Mouse (Mus musculus): ENCODE data around the gene Gm9918.

Gene Gm9918

DNA sequence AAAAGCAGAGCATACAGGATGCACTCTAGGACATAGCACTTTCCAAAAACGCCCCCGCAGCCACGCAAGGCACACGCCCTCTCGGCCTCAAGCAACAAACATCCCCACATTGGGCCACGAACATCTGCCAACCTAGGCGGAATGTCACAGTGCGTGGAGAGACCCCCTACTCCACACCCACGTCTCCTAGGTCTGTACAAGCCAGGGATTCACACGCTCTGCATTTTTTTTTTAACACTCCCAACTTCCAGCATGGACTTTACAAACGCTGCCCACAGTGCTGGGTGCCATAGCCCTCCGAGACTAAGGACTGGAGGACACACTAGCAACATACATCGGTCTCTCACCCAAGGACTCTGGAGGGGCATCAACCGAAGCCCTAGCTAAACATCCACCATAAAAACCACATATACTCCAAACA lies 24.9 kb upstream of the Gm9918 start:
- in situ Hi-C loops (cut with MboI; ENCODE audit: low sequenced_read_pairs), result no loop called here

DNA sequence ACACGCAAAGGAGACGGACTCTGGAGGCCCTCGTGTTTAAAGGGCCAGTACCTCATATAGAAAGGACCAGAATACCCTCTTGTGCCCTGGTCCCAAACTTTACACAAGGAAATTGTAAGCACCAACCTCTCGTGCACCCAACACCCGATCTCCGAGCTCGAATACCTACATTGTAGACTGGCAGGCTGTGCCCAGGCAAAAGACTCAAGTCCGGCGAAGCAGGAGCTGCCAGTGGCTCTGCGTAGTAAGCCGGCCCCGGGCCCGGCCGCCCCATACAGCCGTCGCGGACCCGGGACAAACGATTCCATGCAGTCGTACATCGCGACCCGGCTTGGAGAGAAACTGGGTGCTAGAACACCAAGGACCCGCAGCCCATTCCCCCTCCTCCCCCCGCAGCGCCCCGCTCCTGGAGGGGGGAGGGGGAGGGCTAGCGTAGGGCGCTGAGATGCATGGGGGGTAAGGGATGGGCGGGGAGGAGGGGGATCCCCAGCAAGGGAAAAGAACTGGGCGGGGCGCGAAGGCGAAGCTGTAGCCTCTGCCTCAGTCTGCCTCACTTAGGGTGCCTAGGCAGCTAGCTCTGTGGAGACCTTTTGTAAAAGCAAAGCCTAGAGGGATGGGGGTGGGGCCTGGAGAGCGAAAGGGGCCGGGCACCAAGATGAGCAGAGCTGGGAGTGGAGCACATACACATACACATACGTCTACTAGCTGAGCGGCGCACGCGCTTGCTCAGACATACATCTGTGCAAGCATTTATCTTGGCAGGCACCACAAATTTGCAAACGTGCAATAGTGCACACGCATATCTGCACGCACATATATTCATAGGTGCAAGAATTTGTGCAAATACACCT lies 24.2 kb upstream of the Gm9918 start:
- in situ Hi-C loops (cut with MboI; ENCODE audit: low sequenced_read_pairs), result no loop called here

DNA sequence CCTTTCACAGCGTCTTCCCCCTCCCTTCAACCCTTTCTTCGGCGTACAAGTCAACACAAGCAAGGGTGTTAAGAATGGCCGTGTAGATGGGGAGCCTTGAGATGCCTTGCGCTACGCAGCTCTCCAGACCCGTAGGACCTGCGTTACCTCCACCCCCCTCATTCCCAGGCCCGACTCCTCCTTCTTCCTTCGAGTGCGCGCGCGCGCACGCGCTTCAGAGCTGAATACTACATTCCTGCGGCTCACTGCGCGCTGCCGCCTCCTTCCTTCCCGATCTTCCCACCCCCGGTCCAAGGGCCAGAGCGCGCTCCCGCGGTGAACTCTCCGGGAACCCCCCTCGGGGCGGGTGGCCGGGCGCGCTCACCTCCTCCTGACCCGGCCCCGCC lies 23.5 kb upstream of the Gm9918 start:
- in situ Hi-C loops (cut with MboI; ENCODE audit: low sequenced_read_pairs), result no loop called here

DNA sequence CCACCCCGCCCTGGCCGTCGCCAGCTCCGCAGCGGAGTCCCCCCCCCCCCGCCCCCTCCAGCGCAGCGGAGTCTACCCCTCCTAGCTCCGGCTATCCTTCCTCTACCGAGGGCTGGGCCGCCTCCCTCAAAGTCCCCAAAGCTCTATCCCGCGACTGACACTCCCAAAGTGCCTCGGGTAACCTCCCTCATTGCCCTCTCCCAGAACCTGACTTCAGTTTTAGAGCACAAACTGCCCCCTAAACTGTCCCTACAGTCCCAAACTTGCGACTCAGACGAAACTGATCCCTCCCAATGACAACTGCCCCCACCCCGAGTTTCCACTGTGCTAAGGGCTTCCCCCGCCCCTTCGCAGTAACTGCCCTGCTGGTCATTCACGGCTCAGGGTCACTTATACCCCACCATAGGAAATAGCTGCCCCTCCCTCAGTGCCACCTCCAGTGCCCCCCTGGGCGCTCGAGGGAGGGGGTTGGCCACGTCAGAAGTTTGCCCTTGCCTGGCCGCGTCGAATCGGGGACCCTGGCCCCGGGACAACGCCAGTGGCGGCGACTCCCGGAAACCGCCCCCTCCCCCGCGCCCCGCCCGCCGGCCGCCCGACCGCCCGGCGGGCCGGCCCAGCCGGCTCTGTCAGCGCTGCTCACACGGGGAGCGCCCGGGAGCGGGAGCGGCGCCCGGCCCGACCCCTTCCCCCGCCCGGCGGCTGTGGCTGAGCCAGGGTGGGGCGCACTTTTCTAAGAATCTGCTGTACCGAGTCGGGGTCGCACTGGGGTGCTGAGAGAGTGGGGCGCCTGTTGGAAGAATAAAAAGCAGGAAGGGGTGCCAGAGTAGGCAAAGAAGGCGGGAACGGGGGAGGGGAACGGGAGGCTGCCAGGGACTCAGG lies 22.9 kb upstream of the Gm9918 start:
- in situ Hi-C loops (cut with MboI; ENCODE audit: low sequenced_read_pairs), result no loop called here

DNA sequence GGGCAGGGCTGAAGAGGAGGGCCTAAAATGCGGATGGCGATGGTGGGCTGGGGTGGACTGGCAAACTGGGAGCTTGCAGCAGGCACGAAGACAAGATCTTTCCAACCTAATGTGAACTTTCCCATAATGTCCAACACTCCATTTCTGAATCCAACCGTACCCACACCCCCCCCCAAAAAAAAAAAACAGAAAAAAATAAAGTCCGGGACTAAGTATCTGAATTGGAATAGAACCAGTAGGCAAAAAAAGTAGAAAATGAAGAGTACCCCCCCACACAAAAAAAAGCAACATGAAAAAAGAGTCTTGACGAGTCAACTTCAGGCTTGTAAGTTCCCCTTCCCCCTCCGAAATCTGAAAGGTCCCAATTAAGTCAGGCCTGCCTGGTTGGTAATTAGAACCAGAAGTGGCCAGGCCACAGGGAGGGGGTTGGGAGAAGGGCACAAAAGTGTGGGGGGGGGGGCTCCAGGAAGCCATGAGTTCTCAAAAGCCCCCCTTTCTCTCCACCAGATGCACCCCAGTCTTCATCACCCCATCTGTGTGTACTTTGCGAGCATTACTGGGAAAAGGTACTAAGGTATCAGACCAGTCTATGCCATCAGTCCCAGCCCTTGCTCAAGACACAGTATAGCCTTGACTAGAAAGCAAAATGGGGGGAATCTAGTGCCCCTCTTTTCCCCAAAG lies 22.1 kb upstream of the Gm9918 start:
- in situ Hi-C loops (cut with MboI; ENCODE audit: low sequenced_read_pairs), result no loop called here

DNA sequence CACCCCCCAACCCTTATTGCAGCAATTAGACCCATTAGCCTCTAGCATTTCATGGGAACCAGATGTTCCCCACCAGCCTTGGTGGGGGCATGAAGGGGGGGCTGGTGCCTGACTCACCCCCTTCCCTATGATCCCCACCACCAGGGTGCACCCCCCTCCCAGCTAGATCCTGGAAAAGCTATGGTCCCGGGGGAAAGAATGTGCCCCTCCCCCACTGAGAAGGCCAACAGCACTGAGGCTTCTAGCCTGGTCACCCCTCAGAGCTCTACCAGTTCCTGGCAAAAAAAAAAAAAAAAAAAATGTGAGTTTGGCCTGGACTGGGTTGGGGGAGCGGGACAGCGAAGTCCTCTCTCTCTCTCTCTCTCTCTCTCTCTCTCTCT lies 21.6 kb upstream of the Gm9918 start:
- in situ Hi-C loops (cut with MboI; ENCODE audit: low sequenced_read_pairs), result no loop called here

DNA sequence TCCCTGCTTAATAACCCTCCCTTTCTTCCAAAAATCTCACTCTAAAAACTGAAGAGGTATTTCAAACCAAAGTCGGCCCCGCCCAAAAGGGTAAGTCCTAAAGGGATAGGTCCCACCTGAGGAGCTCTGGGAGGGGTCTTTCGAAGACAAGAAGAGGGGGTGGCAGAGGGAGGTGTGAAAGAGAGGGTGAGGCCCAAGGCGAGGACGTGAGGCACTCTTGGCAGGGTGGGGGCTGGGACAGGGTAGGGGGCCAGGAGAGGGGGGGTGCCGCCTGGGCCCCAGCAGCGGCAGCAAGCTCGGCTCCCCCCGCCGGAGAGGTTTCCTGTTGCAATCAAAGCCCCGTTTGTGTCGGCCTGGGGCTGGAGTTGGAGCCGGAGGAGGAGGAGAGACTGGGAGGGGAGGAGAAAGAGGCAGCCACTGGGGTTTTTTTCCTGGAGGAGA lies 21.1 kb upstream of the Gm9918 start:
- in situ Hi-C loops (cut with MboI; ENCODE audit: low sequenced_read_pairs), result no loop called here

DNA sequence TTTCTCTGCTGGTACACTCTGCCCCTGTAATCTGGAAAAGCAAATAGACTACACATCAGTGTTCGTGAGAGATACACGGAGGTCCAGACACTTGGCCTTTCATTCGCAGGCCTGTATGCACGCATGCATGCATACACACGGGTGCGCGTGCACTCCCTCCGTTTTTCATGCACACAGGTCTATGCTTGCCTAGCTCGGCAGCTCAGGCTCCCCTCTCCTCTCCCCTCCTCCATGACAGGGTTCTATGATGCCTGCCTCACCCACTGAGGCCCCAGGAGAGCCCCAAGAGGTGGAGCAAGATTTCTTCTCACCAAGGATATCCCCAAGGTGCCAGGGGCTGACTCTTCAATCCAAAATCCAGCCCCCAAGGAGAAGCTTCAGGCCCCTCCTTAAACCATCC lies 20.4 kb upstream of the Gm9918 start:
- in situ Hi-C loops (cut with MboI; ENCODE audit: low sequenced_read_pairs), result no loop called here

- in situ Hi-C loops (cut with MboI; ENCODE audit: low sequenced_read_pairs), result no loop called here
Observed at GRCm38 (mm10) chr15:102250521-102250920, 19.8 kb upstream of the Gm9918 start.

GRCm38 (mm10) chr15:102255547-102256255 lies 14.7 kb upstream of the Gm9918 start:
- in situ Hi-C loops (cut with MboI; ENCODE audit: low sequenced_read_pairs), result no loop called here

DNA sequence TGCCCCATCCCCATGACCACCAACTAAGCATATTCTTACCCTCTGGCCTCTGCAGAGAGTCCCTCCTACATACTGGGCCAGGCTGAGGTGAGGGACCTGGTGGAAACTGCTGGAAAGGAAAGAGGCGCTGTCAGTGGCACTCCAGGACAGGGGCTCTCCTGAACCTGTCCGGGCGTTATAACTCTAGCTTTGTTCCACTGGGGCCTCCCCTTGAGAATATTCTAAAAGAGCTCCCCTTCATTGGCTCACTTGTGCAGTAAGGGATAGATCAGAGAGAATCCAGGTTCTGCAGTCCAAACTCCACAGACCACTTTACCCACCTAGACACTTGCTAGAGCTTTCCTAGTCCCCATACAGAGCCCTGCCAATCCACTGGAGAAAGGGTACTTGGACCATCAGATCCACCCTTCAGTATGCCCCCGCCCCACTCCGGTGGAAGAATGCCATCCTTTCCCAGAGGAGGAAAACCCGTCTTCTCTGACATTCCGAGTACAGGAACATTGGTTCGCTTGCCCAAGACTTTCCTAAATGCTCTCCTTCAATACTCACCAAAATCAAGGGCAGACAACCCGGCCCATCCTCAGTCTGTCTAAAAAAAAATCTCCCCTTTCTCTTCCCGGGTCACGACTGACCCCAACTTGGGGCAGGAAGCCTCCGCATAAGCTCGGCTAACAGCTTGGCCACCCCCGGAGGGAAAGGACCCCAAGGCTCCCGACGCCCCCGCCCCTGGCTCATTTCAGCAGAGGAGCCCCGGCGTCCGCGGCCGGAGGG lies 13.7 kb upstream of the Gm9918 start:
- in situ Hi-C loops (cut with MboI; ENCODE audit: low sequenced_read_pairs), result no loop called here

DNA sequence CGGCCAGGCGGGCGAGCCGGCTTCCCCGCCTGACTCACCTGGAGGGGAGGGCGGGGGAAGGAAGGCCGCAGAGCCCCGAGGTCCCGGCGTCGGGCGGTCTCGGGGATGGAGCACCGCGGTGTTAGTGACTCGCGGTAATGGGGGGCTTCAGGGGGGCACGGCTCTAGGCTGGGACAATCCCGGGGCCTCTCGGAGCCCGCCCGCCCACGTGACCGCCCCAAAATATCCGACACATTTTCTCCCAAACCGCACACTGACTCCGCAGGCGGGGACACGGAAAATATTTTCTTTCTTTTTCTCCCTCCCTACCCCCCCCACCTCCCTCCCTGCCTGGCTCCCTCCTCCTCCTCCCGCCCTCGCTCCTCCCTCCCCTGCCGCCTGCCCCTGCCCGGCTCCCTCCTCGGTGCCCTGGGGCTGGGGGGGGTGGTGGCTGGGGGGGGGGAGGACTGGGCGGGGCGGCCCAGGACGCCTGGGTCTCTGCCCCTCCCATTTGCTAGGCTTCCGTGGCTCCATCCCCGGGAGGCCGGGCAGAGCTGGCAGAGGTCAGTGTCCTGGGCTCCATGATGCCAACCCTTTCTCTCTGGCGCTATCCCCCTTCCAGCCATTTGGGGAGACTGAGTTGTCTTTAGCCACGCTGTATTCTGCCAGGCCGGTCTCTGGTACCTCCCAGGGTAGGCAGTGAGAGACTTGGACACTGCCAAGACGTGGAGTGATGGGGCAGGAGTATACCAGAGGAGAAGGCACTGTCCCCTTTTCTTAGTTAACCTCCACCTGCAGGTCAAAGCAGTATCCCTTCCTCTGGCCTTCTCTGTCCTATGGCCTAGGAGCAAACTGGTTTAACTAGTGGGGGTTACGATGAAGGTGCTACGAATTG lies 12.9 kb upstream of the Gm9918 start, which contains the start of gene Rarg:
Rarg (minus strand) TSS at position 316 of the 874 bp plus-strand sequence.
- in situ Hi-C loops (cut with MboI; ENCODE audit: low sequenced_read_pairs), result no loop called here

- in situ Hi-C loops (cut with MboI; ENCODE audit: low sequenced_read_pairs), result no loop called here
Observed at GRCm38 (mm10) chr15:102258076-102258470, 12.3 kb upstream of the Gm9918 start.

DNA sequence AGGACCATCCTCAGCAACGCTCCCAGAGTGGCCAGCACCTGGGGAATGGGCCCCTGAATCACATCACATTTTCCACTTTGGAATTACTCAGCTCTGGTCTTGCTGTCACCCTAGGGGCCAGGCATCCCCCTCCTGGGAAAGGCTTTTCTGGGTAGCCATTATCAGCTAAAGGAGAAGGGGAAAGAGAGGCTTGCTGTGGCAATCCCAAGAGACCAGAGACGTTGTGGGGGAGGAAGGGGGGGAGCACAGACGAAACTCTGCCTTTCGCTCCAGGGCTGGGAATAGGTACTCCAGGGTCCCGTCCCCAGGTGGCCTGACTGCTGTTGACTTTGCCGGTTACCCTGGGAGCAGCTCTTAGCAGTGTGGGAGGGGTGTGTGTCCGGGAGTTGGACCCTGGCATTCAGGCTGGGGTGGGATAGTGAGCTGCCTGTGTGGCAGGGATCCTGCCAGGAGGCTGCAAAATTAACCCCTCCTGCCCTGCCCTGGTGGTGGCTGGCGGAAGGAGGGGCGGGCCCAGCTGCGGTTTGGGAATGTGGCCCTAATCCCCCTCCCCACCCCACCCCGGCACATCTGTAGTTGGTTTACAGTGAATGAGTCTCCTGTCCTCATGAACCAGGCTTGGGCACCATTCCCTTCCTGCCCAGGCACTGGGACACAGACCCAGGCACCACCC lies 11.6 kb upstream of the Gm9918 start:
- in situ Hi-C loops (cut with MboI; ENCODE audit: low sequenced_read_pairs), result no loop called here

DNA sequence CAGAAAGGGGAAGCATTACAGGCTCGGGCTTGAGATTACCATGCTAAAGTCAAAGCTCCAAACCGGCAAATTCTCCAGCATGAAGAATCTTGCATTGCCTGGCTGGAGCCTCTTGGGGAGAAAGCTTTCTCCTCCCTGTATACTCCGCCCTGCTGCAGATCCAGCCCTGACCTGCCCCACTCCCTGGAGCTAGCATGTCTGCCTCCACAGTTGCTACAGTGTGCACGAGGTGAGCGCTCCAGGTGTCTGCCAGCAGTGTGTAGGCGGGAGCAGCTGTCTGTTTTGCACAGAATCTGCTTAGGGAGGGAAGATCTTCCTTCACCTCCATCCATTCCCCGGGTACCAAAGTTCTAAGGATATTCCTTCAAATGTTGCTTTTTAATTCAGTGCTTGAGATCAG lies 7.8 kb upstream of the Gm9918 start:
- in situ Hi-C loops (cut with MboI; ENCODE audit: low sequenced_read_pairs), result no loop called here

DNA sequence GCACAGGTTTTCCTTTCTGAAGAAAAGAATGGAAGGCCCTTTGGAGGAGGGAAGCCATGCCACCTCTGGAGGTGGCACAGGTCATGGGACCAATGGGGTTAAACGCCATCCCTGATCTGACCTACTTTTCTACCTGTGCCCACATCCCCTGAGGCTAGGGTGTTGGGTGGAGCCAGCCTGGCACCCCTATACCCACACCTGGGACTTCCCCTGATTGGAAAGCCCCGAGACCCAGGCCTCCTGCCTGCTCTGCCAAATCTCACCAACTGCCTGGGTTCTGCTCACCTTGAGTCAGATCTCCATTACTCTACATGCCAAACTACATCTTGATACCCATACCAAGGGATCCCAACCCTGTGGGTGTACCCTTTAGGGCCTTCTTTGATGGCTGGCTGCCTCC lies 7.3 kb upstream of the Gm9918 start:
- in situ Hi-C loops (cut with MboI; ENCODE audit: low sequenced_read_pairs), result no loop called here

- in situ Hi-C loops (cut with MboI; ENCODE audit: low sequenced_read_pairs), result no loop called here
Observed at GRCm38 (mm10) chr15:102265548-102265947, 4.8 kb upstream of the Gm9918 start.

- in situ Hi-C loops (cut with MboI; ENCODE audit: low sequenced_read_pairs), result no loop called here
Observed at GRCm38 (mm10) chr15:102271441-102271840, 1.1 kb downstream of the Gm9918 start.

Measured in CH12F3 (cell line).